Mouse (Mus musculus) embryonic facial prominence, embryonic 14.5 days (tissue): ENCODE results near the gene Lrpprc. TPM values are rescaled to one million over a fixed set of nuclear protein-coding genes. Genes with fewer than 3 reads are reported as not detected.

Source experiments
- ATAC-seq: fragments of 200-750 bp; cut with Nextera tagmentation; 2 replicates; pipeline ENCODE4 v1.8.0; 2017; ENCODE audit warnings: low read depth, moderate number of reproducible peaks, moderate TSS enrichment
- DNase-seq: peaks from one replicate; pipeline ENCODE4 v3.0.0-alpha.2; 2015; ENCODE audit warnings: low spot score
- H3K27ac ChIP-seq: fragments of 300-500 bp; sonication (generic); replicated peaks from 2 replicates; pipeline ENCODE4 v1.5.1; 2014; ENCODE audit warnings: low read depth, mild to moderate bottlenecking, low read length, moderate library complexity
- H3K27me3 ChIP-seq: fragments of 300-500 bp; sonication (generic); replicated peaks from 2 replicates; pipeline ENCODE4 v1.6.1; 2014; ENCODE audit warnings: low read length; ENCODE audit not compliant: control insufficient read depth, insufficient read depth
- H3K36me3 ChIP-seq: fragments of 300-500 bp; sonication (generic); 2 replicates; pipeline ENCODE4 v1.6.1; 2014; ENCODE audit warnings: low read length, mixed read lengths; ENCODE audit not compliant: control insufficient read depth, insufficient read depth
- H3K4me1 ChIP-seq: fragments of 300-500 bp; sonication (generic); 2 replicates; pipeline ENCODE4 v1.6.1; 2014; ENCODE audit warnings: antibody characterized with exemption, low read length; ENCODE audit not compliant: control insufficient read depth, insufficient read depth
- H3K4me2 ChIP-seq: fragments of 300-500 bp; sonication (generic); 2 replicates; pipeline ENCODE4 v1.6.1; 2014; ENCODE audit warnings: low read depth, mild to moderate bottlenecking, low read length, moderate library complexity, mixed read lengths
- H3K4me3 ChIP-seq: fragments of 300-500 bp; sonication (generic); 2 replicates; pipeline ENCODE4 v1.5.1; 2014; ENCODE audit warnings: low read depth, mild to moderate bottlenecking, low read length
- H3K9ac ChIP-seq: fragments of 300-500 bp; sonication (generic); 2 replicates; pipeline ENCODE4 v1.6.1; 2014; ENCODE audit warnings: low read depth, mild to moderate bottlenecking, low read length, moderate library complexity, mixed read lengths
- H3K9me3 ChIP-seq: fragments of 300-500 bp; sonication (generic); 2 replicates; pipeline ENCODE4 v1.6.1; 2016; ENCODE audit warnings: low read length; ENCODE audit not compliant: control insufficient read depth
- WGBS: fragments of 180-500 bp; shearing (Covaris S2); extraction: QIAGEN DNeasy Blood & Tissue Kit; methylation state at CpG from one replicate; pipeline ENCODE4 v1.1.7; 2014; 5-methylcytosine and 5-hydroxymethylcytosine counted together
- polyA plus RNA-seq: library from polyadenylated mRNA; unstranded; fragments of >200 nt; fragmentation: Nextera tagmentation; extraction: Ambion mirVana; gene quantifications from 2 replicates; pipeline ENCODE4 v1.2.1, GENCODE M21; 2014

Gene Lrpprc
- polyA plus RNA-seq, 1 experiment from 2014 or later, result 37.8 TPM

DNA sequence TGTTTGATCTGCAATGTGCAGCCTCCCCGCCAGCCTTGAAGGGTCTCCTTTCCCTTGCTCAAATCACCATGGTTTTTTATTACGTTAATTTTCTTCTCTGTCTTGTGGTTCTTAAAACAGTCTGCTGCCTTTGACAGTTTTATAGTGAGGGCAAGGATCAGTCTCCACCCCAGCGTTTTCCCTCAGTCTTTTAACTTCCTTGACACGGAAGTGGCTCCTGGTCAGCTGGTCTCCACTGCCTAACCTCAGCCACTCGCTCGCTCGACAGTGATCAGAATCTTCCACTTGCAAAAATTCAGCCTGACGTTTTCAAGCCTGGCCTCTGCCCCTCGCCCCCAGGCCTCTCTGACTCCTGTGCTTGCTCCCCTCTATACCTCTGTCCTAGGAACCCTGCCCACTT, 124.9 kb downstream of the Lrpprc start:
- WGBS, result 33% methylated on average over 9 of the region's 9 CpGs
- Histone ChIP-seq H3K27me3 (no peaks in the 10 kb centered on the region), H3K36me3 (no peaks in the 10 kb centered on the region), H3K9me3 (no peaks in the 10 kb centered on the region), H3K4me3 (no peak overlapping the region), H3K9ac (no peak overlapping the region), H3K4me1 (peaks cover 8% of the 10 kb centered on the region; the same call in 1 of the 2 replicates), H3K27ac (no peak overlapping the region), H3K4me2 (no peak overlapping the region)
- ATAC-seq (no peak), DNase-seq (no peak)

DNA sequence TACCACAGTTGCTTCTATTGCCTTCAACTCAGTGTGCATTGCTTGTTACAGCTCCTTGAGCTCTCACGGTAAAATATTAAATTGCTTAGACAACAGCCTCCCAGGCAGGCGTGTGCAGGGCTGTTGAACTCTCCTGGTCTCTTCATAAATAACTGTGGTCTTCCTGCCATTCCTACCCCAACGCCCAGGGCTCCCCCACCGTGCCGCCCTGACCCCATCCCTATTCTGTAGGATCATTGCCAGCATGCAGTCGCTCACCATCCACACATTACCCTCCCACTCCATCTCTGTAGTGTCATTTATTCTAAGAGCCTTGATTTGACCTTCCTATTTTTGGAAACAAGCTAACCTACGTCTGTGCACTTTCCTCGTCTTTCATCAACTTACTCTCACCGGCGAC, 125.5 kb downstream of the Lrpprc start:
- no peak overlapping the region for H3K9ac ChIP-seq
- peaks cover 8% of the 10 kb centered on the region; the same call in 1 of the 2 replicates for H3K4me1 ChIP-seq
- no peak overlapping the region for H3K27ac ChIP-seq
- WGBS, result 38% methylated on average over 10 of the region's 10 CpGs
- no peak overlapping the region for H3K4me2 ChIP-seq
- no peaks in the 10 kb centered on the region for H3K36me3 ChIP-seq
- no peak overlapping the region for H3K4me3 ChIP-seq
- no peaks in the 10 kb centered on the region for H3K27me3 ChIP-seq
- H3K9me3 ChIP-seq, result no peaks in the 10 kb centered on the region
- DNase-seq (no peak), ATAC-seq (no peak)

DNA sequence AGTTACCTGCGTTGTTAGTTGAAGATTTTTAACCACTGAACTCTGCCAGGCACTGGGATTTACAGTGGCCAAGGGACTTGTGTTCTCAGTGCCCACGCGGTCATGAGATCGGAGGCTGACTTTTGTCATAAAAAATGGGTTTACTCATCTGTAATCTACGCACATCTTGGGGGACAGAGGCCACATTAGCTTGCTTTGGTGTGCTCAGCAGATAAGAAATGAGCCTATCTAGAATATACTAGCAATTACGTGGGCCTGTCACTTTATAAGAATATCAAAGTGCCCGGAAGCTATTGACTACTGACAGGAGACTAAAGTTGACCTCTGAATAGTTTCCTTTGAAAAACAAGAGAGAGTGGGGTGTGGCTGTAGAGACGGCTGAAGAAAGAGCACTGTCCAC, 131.6 kb downstream of the Lrpprc start:
- Histone ChIP-seq H3K4me1 (peaks cover 12% of the 10 kb centered on the region; the same call in 1 of the 2 replicates), H3K36me3 (0 out of 2 replicates have a peak, but pooled peaks cover under 1% of the 10 kb centered on the region), H3K9ac (no peak overlapping the region), H3K9me3 (no peaks in the 10 kb centered on the region), H3K27ac (no peak overlapping the region), H3K4me2 (no peak overlapping the region), H3K27me3 (no peaks in the 10 kb centered on the region), H3K4me3 (no peak overlapping the region)
- ATAC-seq, result no peak
- WGBS, result 70% methylated on average over 8 of the region's 8 CpGs
- no peak for DNase-seq

DNA sequence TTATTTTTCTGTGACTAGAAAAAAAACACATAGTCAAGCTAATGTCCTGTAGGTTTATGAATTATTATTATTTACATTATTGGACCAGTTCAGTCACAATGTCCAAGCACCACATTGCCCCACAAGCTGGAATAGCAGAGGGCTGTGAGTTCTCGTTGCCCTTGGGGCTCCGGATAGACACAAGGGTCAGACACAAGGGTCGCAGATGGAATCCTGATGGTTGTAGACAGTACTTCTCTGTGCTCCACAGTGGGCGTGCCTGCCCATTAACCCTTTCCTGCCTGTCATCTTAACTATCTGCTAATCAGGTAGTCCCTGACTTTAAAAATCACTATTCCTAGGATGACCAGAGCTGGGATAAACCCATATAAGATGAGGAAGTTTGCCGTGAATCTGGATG, 132.4 kb downstream of the Lrpprc start:
- Histone ChIP-seq H3K4me1 (peaks cover 12% of the 10 kb centered on the region; the same call in 1 of the 2 replicates), H3K27me3 (no peaks in the 10 kb centered on the region), H3K9ac (no peak overlapping the region), H3K4me2 (no peak overlapping the region), H3K27ac (no peak overlapping the region), H3K4me3 (no peak overlapping the region), H3K9me3 (no peaks in the 10 kb centered on the region), H3K36me3 (peaks cover 8% of the 10 kb centered on the region)
- WGBS, result 24% methylated on average over 5 of the region's 5 CpGs
- DNase-seq (no peak), ATAC-seq (no peak)

DNA sequence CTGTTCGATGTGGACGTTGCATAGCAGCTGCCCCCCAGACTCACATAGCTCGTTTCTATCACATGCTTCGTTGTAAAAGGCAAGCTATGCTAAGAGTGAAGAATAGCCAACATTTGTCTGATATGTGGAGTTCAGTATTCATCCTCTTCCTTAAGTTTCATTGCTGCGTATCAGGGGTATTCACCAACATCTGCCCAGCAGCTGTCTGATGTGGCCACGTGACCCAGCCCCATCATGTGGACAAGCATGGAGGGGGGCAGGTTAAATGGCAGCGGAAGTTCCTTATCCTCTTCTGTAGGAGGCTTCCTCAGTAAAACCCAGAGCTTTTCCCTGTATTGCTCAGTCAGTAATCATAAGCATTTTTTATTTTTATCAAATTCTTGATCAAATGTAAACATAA, 132.8 kb downstream of the Lrpprc start:
- DNase-seq (no peak), ATAC-seq (no peak)
- H3K4me2 ChIP-seq, result no peak overlapping the region
- H3K9me3 ChIP-seq, result no peaks in the 10 kb centered on the region
- H3K36me3 ChIP-seq, result peaks cover 12% of the 10 kb centered on the region
- no peak overlapping the region for H3K27ac ChIP-seq
- peaks cover 12% of the 10 kb centered on the region; the same call in 1 of the 2 replicates for H3K4me1 ChIP-seq
- H3K4me3 ChIP-seq, result no peak overlapping the region
- H3K9ac ChIP-seq, result no peak overlapping the region
- WGBS, result 52% methylated on average over 7 of the region's 7 CpGs
- H3K27me3 ChIP-seq, result no peaks in the 10 kb centered on the region

DNA sequence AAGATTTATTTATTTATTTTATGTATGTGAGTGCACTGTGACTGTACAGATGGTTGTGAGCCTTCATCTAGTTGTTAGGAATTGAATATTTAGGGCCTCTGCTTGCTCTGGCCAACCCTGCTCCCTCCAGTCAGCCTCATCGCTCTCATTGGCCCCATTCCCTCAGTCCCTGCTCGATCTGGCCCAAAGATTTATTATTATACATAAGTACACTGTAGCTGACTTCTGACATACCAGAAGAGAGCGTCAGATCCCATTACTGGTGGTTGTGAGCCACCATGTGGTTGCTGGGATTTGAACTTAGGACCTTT, 133.2 kb downstream of the Lrpprc start:
- no peak for ATAC-seq
- Histone ChIP-seq H3K9me3 (no peaks in the 10 kb centered on the region), H3K4me1 (peaks cover 12% of the 10 kb centered on the region; the same call in 1 of the 2 replicates), H3K27me3 (no peaks in the 10 kb centered on the region), H3K27ac (no peak overlapping the region), H3K4me2 (no peak overlapping the region), H3K36me3 (peaks cover 12% of the 10 kb centered on the region), H3K9ac (no peak overlapping the region), H3K4me3 (no peak overlapping the region)
- DNase-seq, result no peak
- 53% methylated on average over 3 of the region's 3 CpGs for WGBS

DNA sequence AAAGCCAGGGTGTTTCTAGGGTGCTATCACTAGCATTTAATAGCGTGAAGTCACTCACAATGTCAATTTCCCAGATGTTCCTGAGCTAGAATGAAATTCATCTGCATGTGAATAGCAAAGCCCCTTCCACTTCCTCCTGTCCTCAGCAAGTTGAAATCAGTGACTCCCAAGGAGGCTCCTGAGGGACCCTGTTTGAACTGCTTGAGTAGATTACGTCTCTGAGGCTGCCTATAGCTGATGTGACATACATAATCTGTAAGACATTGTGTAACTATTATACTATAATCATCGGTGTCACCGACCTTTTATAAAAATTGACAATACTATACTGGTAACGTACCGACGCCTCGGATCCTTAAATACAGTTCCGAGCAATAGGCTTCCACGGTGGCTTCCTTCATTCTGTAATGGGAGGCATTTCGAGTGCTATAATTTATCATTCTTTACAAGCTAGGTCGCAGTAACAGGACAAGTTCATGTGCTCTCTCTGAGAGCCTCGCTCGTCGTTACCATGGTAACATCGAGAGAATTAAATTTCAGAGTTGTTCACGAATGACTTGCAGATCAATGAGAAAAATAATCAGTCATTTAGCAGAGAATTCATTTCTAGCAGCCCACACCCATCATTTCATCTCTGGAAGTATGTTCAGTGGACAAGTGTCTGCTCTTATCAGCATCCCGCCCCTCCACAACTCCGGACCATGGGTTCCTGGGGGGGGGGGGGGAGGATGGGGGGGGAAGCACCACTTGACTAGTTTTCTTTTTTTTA, 133.8 kb downstream of the Lrpprc start:
- Histone ChIP-seq H3K27me3 (no peaks in the 10 kb centered on the region), H3K9me3 (no peaks in the 10 kb centered on the region), H3K4me1 (peaks cover 9% of the 10 kb centered on the region; the same call in 1 of the 2 replicates), H3K36me3 (peaks cover 12% of the 10 kb centered on the region), H3K4me2 (no peak overlapping the region), H3K9ac (no peak overlapping the region), H3K4me3 (no peak overlapping the region), H3K27ac (no peak overlapping the region)
- no peak for ATAC-seq
- DNase-seq, result no peak
- 64% methylated on average over 19 of the region's 19 CpGs for WGBS

DNA sequence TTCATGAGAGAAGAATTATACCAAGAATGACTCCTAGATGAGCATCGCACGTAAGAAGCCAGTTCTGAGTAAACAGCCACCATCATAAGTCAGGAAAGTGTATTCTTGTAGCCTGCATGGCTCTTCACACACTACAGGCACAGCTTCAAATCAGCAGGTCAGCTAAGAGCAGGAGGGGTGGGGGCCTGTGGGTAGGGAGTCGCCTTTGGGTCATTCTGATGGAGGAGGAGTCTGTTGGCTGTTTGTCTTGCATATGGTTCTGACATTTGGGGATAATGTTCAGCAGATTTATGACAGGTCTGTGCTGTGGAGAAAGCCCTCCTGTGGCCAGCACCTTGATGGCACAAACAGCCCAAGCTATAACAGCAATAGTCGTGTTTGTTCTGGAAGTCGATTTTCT, 134.4 kb downstream of the Lrpprc start:
- no peaks in the 10 kb centered on the region for H3K9me3 ChIP-seq
- H3K27ac ChIP-seq, result no peak overlapping the region
- DNase-seq, result no peak
- H3K4me3 ChIP-seq, result no peak overlapping the region
- no peak overlapping the region for H3K4me2 ChIP-seq
- no peak for ATAC-seq
- H3K27me3 ChIP-seq, result no peaks in the 10 kb centered on the region
- no peak overlapping the region for H3K9ac ChIP-seq
- WGBS, result 74% methylated on average over 5 of the region's 5 CpGs
- H3K4me1 ChIP-seq, result peaks cover 6% of the 10 kb centered on the region; the same call in 1 of the 2 replicates
- peaks cover 12% of the 10 kb centered on the region for H3K36me3 ChIP-seq
